Mouse (Mus musculus): Measurements from ENCODE around the gene Tpx2. TPM values are rescaled to one million over a fixed set of nuclear protein-coding genes. Genes with fewer than 3 reads are reported as not detected.

Gene Tpx2
- total and polyA plus RNA-seq, 3 experiments, result 16.7 to 257 (median 142) TPM

DNA sequence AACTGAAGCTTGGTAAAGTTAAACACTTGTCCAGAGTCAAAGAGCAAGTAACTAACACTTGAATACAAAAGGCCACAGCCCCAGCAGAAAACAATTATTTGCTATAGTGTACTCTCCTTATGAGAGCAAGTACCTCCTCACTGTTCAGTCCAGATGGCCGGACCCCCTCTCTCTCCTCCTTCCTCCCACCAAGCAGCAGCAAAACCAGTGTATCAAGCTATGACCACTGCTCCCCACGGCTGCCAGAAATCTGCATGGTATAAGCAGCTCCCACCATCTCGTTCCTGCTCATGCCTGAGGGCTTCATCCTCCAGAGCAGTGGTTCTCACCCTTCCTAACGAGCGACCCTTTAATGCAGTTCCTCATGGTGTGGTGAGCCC lies 42.7 kb upstream of the Tpx2 start:
- peaks cover 49% of the 10 kb centered on the region for H3K36me3 ChIP-seq (replicated peaks)

DNA sequence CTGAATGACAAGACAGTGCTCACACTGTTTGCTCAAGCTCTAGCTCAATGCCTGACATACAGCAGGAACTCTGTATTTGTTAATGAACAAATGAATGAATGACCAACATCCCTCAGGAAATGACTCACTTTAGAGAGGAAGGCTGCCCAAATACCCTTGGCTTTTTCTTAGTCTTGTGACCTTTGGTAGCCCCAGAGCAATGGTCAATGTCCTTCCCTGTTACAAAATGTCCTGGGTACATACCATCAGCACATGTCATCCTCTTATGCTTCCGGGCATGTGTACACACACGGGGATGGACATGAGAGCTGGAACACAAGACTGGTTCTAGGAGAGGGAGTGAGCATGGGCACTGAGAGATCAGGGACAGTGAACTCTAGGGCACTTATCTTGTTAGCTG lies 41.7 kb upstream of the Tpx2 start:
- H3K9me3 ChIP-seq (replicated peaks), result no peaks in the 10 kb centered on the region
- DNase-seq (ENCODE audit: low spot score), result no peak
- ATAC-seq (ENCODE audit: extremely low read depth, insufficient number of reproducible peaks, low FRiP score, poor library complexity, severe bottlenecking), result no peak
- no peak overlapping the region for H3K4me3 ChIP-seq (ENCODE audit: low read depth, low read length)
- peaks cover 51% of the 10 kb centered on the region for H3K36me3 ChIP-seq (replicated peaks)
- TF ChIP-seq GATA2 (IDR thresholded peaks at IDR 0.05; ENCODE audit: borderline replicate concordance, low read depth, low read length), result no peak
- TF ChIP-seq CTCF (IDR thresholded peaks at IDR 0.05; ENCODE audit: low read depth, low read length), result no peak
- no peak for TF ChIP-seq TAL1 (conservative IDR thresholded peaks at IDR 0.05; ENCODE audit: low read depth, low read length)
- no peak for TF ChIP-seq GATA1 (IDR thresholded peaks at IDR 0.05; ENCODE audit: borderline replicate concordance, low read length)
- TF ChIP-seq POLR2AphosphoS5 (IDR thresholded peaks at IDR 0.05; ENCODE audit: insufficient replicate concordance, low read depth, low read length), result no peak
- H3K4me1 ChIP-seq (ENCODE audit: insufficient read depth, low read depth, low read length), result peaks cover 68% of the 10 kb centered on the region
- H3K27me3 ChIP-seq (ENCODE audit: insufficient read depth, low read length), result no peaks in the 10 kb centered on the region

More for the DNA sequence above, 42.7 kb upstream of the Tpx2 start:
- TF ChIP-seq TAL1 (conservative IDR thresholded peaks at IDR 0.05; ENCODE audit: low read depth, low read length), result no peak
- no peak for TF ChIP-seq GATA2 (IDR thresholded peaks at IDR 0.05; ENCODE audit: borderline replicate concordance, low read depth, low read length)
- no peak for TF ChIP-seq GATA1 (IDR thresholded peaks at IDR 0.05; ENCODE audit: borderline replicate concordance, low read length)
- no peak for TF ChIP-seq POLR2AphosphoS5 (IDR thresholded peaks at IDR 0.05; ENCODE audit: insufficient replicate concordance, low read depth, low read length)
- no peak for TF ChIP-seq CTCF (IDR thresholded peaks at IDR 0.05; ENCODE audit: low read depth, low read length)
- Histone ChIP-seq H3K4me1 (ENCODE audit: insufficient read depth, low read depth, low read length) (peaks cover 59% of the 10 kb centered on the region), H3K9me3 (replicated peaks) (no peaks in the 10 kb centered on the region), H3K4me3 (ENCODE audit: low read depth, low read length) (no peak overlapping the region), H3K27me3 (ENCODE audit: insufficient read depth, low read length) (no peaks in the 10 kb centered on the region)
- ATAC-seq (ENCODE audit: extremely low read depth, insufficient number of reproducible peaks, low FRiP score, poor library complexity, severe bottlenecking) (no peak), DNase-seq (ENCODE audit: low spot score) (no peak)

DNA sequence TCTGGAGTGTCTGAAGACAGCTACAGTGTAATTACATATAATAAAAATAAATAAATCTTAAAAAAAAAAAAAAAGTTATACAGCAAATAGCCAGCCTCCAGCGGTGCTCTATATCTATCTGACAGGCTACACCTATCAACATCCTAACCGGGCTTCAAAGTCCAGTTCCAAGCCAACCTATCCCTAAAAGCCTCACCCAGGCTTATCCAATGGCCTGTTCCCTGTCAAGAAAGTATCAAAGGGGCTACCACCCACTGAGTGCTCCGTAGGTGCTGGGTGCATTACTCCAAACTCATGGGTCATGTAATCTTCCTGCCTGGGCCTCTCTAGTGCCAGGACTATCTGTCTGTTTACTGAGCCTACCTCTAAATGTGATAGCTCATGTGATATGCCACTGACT lies 39.6 kb upstream of the Tpx2 start:
- Histone ChIP-seq H3K4me1 (ENCODE audit: insufficient read depth, low read depth, low read length) (peaks cover 76% of the 10 kb centered on the region), H3K9me3 (replicated peaks) (no peaks in the 10 kb centered on the region), H3K27me3 (ENCODE audit: insufficient read depth, low read length) (no peaks in the 10 kb centered on the region), H3K4me3 (ENCODE audit: low read depth, low read length) (no peak overlapping the region), H3K36me3 (replicated peaks) (peaks cover 42% of the 10 kb centered on the region)
- ATAC-seq (ENCODE audit: extremely low read depth, insufficient number of reproducible peaks, low FRiP score, poor library complexity, severe bottlenecking) (no peak), DNase-seq (ENCODE audit: low spot score) (no peak)
- TF ChIP-seq TAL1 (conservative IDR thresholded peaks at IDR 0.05; ENCODE audit: low read depth, low read length), result no peak
- no peak for TF ChIP-seq GATA1 (IDR thresholded peaks at IDR 0.05; ENCODE audit: borderline replicate concordance, low read length)
- TF ChIP-seq GATA2 (IDR thresholded peaks at IDR 0.05; ENCODE audit: borderline replicate concordance, low read depth, low read length), result no peak
- TF ChIP-seq CTCF (IDR thresholded peaks at IDR 0.05; ENCODE audit: low read depth, low read length), result no peak
- TF ChIP-seq POLR2AphosphoS5 (IDR thresholded peaks at IDR 0.05; ENCODE audit: insufficient replicate concordance, low read depth, low read length), result no peak

DNA sequence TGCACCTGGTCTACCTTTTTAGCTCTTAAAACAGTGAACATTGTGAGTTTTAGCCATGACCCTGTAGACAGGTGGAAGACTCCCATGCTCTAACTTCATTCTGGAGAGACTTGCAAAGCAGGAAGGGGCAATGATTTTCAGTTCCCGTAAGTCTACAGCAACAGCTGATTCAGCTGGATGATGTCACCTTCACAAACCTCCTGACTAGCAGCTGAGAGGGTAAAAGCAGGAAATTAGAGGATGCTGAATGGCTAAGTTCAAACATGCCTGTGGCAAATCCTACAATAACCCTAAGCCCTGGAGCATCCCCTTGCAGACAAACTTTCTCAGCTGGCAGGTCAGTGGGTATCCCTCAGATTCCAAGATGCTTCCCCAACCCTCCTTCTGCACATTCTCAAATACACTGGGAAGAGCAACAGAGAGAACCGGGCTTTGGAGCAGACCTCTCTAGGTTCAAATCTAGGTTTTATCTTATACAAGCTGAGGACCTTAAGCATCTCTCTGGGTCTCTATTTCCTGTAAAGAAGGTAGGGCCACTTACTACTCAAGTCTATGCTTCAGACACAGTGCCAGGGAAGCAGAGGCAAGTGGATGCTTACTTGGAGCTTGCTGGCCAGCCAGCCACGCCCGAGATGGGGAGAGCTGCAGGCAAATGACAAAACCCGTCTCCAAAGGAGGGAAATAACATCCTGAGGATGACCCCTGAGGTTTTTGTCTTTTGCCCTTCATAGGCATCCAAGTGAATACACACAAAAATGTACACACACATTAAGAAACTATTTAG lies 37.4 kb upstream of the Tpx2 start:
- TF ChIP-seq CTCF (IDR thresholded peaks at IDR 0.05; ENCODE audit: low read depth, low read length) (no peak), TAL1 (conservative IDR thresholded peaks at IDR 0.05; ENCODE audit: low read depth, low read length) (no peak), GATA2 (IDR thresholded peaks at IDR 0.05; ENCODE audit: borderline replicate concordance, low read depth, low read length) (no peak)
- no peak overlapping the region for H3K4me3 ChIP-seq (ENCODE audit: low read depth, low read length)
- DNase-seq (ENCODE audit: low spot score) (no peak), ATAC-seq (ENCODE audit: extremely low read depth, insufficient number of reproducible peaks, low FRiP score, poor library complexity, severe bottlenecking) (no peak)
- H3K4me1 ChIP-seq (ENCODE audit: insufficient read depth, low read depth, low read length), result peaks cover 79% of the 10 kb centered on the region
- H3K27me3 ChIP-seq (ENCODE audit: insufficient read depth, low read length), result no peaks in the 10 kb centered on the region
- no peaks in the 10 kb centered on the region for H3K9me3 ChIP-seq (replicated peaks)
- peaks cover 33% of the 10 kb centered on the region for H3K36me3 ChIP-seq (replicated peaks)

DNA sequence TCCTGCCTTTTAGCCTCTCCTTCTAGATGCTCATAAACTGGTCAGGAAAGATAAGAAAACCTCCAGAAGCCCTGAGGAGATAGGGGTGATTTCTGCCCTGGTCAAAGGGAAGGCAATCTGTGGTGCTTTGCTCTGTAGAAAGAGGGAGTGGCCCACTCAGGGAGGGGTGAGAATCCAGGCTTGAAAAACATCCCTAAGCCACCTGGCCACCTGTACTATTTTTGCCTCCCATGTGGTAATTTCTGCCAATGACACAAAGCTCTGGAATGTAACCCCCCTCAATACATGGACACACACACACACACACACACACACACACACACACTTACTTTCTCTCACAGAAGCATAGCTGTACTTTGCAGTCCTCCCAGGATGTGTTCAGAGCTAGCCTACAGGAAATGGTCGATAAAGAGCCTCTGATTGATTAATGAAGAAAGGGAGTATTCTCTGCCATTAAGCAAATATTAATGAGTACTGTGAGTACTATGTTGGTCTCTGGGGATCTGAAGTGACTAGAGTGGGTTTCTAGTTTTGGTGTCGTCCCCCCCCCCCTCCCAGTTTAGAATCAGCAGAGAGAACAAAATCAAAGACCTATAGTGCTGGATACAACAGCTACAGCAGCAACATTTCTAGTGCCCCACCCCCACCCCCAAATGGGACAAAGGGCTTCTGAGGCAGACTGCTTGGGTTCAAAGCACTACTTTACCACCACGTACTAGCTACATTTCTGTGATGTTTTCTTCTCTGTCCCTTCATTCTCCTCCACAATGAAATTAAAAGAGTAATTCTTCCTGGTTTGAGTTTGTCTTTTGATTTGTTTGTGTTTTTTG lies 36.2 kb upstream of the Tpx2 start:
- Histone ChIP-seq H3K4me3 (ENCODE audit: low read depth, low read length) (no peak overlapping the region; the same call in 1 of the 2 replicates), H3K9me3 (replicated peaks) (no peaks in the 10 kb centered on the region), H3K4me1 (ENCODE audit: insufficient read depth, low read depth, low read length) (peaks cover 80% of the 10 kb centered on the region), H3K36me3 (replicated peaks) (peaks cover 32% of the 10 kb centered on the region), H3K27me3 (ENCODE audit: insufficient read depth, low read length) (no peaks in the 10 kb centered on the region)
- ATAC-seq (ENCODE audit: extremely low read depth, insufficient number of reproducible peaks, low FRiP score, poor library complexity, severe bottlenecking) (peak; percentile 74), DNase-seq (ENCODE audit: low spot score) (no peak)
- peak; percentile 83 for TF ChIP-seq TAL1 (conservative IDR thresholded peaks at IDR 0.05; ENCODE audit: low read depth, low read length)
- no peak for TF ChIP-seq POLR2AphosphoS5 (IDR thresholded peaks at IDR 0.05; ENCODE audit: insufficient replicate concordance, low read depth, low read length)
- TF ChIP-seq CTCF (IDR thresholded peaks at IDR 0.05; ENCODE audit: low read depth, low read length), result no peak
- no peak for TF ChIP-seq GATA2 (IDR thresholded peaks at IDR 0.05; ENCODE audit: borderline replicate concordance, low read depth, low read length)

DNA sequence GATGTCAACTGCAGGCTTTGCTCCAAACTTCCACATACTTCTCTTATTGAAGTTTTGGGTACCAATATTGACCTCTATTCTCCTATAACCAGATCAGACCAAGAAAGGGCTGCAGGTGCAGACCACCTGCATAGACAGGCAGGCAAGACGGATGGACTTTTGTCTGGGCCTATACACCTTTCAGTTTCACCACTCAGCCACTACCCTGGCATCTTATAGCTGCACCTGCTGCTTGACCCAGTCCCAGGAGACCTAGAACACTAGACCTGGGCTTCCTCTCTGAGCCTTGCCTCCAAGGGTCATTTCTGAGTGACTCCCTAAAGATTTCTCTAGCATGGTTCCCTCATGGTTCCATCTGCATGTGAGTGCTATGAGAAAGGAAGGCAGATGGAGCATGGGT lies 34.5 kb upstream of the Tpx2 start:
- Histone ChIP-seq H3K4me1 (ENCODE audit: insufficient read depth, low read depth, low read length) (peaks cover 91% of the 10 kb centered on the region), H3K4me3 (ENCODE audit: low read depth, low read length) (no peak overlapping the region), H3K9me3 (replicated peaks) (no peaks in the 10 kb centered on the region), H3K27me3 (ENCODE audit: insufficient read depth, low read length) (no peaks in the 10 kb centered on the region), H3K36me3 (replicated peaks) (peaks cover 27% of the 10 kb centered on the region)
- ATAC-seq (ENCODE audit: extremely low read depth, insufficient number of reproducible peaks, low FRiP score, poor library complexity, severe bottlenecking) (no peak), DNase-seq (ENCODE audit: low spot score) (no peak)
- no peak for TF ChIP-seq POLR2AphosphoS5 (IDR thresholded peaks at IDR 0.05; ENCODE audit: insufficient replicate concordance, low read depth, low read length)
- no peak for TF ChIP-seq CTCF (IDR thresholded peaks at IDR 0.05; ENCODE audit: low read depth, low read length)
- TF ChIP-seq GATA2 (IDR thresholded peaks at IDR 0.05; ENCODE audit: borderline replicate concordance, low read depth, low read length), result no peak
- no peak for TF ChIP-seq TAL1 (conservative IDR thresholded peaks at IDR 0.05; ENCODE audit: low read depth, low read length)
- no peak for TF ChIP-seq GATA1 (IDR thresholded peaks at IDR 0.05; ENCODE audit: borderline replicate concordance, low read length)
